ENCODE assay signal across 8 mouse cellular contexts in the genomic region with DNA sequence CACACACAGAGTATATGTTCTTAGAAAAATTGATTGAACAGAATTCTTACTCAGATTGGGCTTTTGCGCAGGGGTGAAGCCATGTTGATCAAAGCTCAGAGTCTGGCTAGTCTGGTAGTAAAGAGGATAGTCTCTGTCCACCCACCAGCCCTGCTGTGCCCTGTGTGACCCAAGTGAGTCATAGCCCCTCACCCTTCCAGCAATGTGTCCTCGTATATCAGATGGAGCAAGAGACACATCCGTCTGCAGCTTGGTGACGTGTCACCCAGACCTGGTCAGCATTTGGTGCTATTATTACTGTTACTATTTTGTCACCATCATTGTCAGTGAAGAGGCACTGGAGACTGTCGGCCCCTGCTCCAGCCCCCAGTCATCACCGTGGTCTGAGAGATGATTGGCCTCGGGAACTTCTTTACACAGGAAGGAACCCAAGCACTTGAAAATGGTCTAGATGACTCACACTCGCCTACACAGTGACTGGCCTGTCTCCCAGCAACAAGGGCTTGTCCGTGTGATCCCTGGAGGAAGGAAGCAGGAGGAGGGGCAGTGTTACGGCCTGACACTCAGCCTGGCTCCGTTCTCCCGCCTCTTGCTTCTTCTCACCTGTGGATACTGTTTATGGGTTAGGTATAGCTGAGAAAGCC. TPM values are rescaled to one million over a fixed set of nuclear protein-coding genes. Genes with fewer than 3 reads are reported as not detected.
A peak's percentile ranks its signal among the peaks of the same experiment; 100 is the strongest.
DNase-seq lines count a peak whose midpoint lies in the region; ATAC-seq lines count a peak whose summit lies in the region.

No protein-coding gene starts in this region.

- H3K4me2 ChIP-seq in intestine, embryonic 14.5 days (ENCODE audit: low read length): no peak overlapping the region
- no peak overlapping the region for H3K4me2 ChIP-seq in lung, embryonic 16.5 days (ENCODE audit: low read depth, low read length)

- peak overlapping the region; percentile 20; the same call in 1 of the 2 replicates for H3K27ac ChIP-seq in brown adipose tissue, adult 24 weeks (replicated peaks; ENCODE audit: low read depth, low read length)
- H3K27ac ChIP-seq in intestine, embryonic 14.5 days (ENCODE audit: low read depth): no peak overlapping the region
- H3K27ac ChIP-seq in lung, embryonic 16.5 days (ENCODE audit: low read length): peak overlapping the region; percentile 48; the same call in 1 of the 2 replicates
- no peak overlapping the region for H3K27ac ChIP-seq in forebrain, embryonic 10.5 days
- H3K27ac ChIP-seq in hindbrain, embryonic 10.5 days: no peak overlapping the region

- no peaks in the 10 kb centered on the region for H3K27me3 ChIP-seq in intestine, embryonic 14.5 days (replicated peaks; ENCODE audit: control insufficient read depth, insufficient read depth, low read length)
- no peaks in the 10 kb centered on the region for H3K27me3 ChIP-seq in lung, embryonic 16.5 days (ENCODE audit: control insufficient read depth, insufficient read depth, low read depth, low read length)
- no peaks in the 10 kb centered on the region for H3K27me3 ChIP-seq in forebrain, embryonic 10.5 days (ENCODE audit: poor library complexity, severe bottlenecking)
- no peaks in the 10 kb centered on the region for H3K27me3 ChIP-seq in hindbrain, embryonic 10.5 days (ENCODE audit: insufficient read depth, poor library complexity, severe bottlenecking)

- DNase-seq in MN1 (ENCODE audit: low spot score): peak; percentile 91
- DNase-seq in intestine, embryonic 14.5 days (ENCODE audit: low spot score): no peak
- DNase-seq in forebrain, embryonic 10.5 days (ENCODE audit: extremely low spot score, low spot score): no peak
- no peak for DNase-seq in hindbrain, embryonic 10.5 days (ENCODE audit: low spot score)
- DNase-seq in frontal cortex, postnatal 14 days (ENCODE audit: low spot score in 2 of 2): no peak
- DNase-seq in T-cell, adult 2 months (ENCODE audit: low spot score): no peak

- H3K4me1 ChIP-seq in brown adipose tissue, adult 24 weeks (ENCODE audit: control insufficient read depth, insufficient read depth, insufficient read length, low read length): peaks cover 3% of the 10 kb centered on the region
- no peaks in the 10 kb centered on the region for H3K4me1 ChIP-seq in intestine, embryonic 14.5 days (replicated peaks; ENCODE audit: control insufficient read depth, insufficient read depth, low read length)
- H3K4me1 ChIP-seq in lung, embryonic 16.5 days (replicated peaks; ENCODE audit: control insufficient read depth, insufficient read depth, low read length): peaks cover 16% of the 10 kb centered on the region
- H3K4me1 ChIP-seq in forebrain, embryonic 10.5 days: no peaks in the 10 kb centered on the region
- H3K4me1 ChIP-seq in hindbrain, embryonic 10.5 days (replicated peaks): peaks cover 4% of the 10 kb centered on the region; the same call in 1 of the 2 replicates

- H3K36me3 ChIP-seq in intestine, embryonic 14.5 days (ENCODE audit: control insufficient read depth, insufficient read depth, low read length): peaks cover 42% of the 10 kb centered on the region
- H3K36me3 ChIP-seq in lung, embryonic 16.5 days (ENCODE audit: control insufficient read depth, insufficient read depth, low read length): peaks cover 7% of the 10 kb centered on the region; the same call in 1 of the 2 replicates
- H3K36me3 ChIP-seq in forebrain, embryonic 10.5 days (replicated peaks): peaks cover 86% of the 10 kb centered on the region
- peaks cover 82% of the 10 kb centered on the region for H3K36me3 ChIP-seq in hindbrain, embryonic 10.5 days

- peak; percentile 37 for ATAC-seq in intestine, embryonic 14.5 days (replicated peaks; ENCODE audit: low FRiP score, low TSS enrichment, low read depth)
- peak; percentile 82 for ATAC-seq in lung, embryonic 16.5 days (ENCODE audit: low read depth)

- H3K9me3 ChIP-seq in intestine, embryonic 14.5 days (ENCODE audit: control insufficient read depth, low read length): no peaks in the 10 kb centered on the region
- no peaks in the 10 kb centered on the region for H3K9me3 ChIP-seq in lung, embryonic 16.5 days (ENCODE audit: control insufficient read depth, low read length)
- no peaks in the 10 kb centered on the region for H3K9me3 ChIP-seq in forebrain, embryonic 10.5 days
- no peaks in the 10 kb centered on the region for H3K9me3 ChIP-seq in hindbrain, embryonic 10.5 days

- H3K9ac ChIP-seq in intestine, embryonic 14.5 days (ENCODE audit: low read length): no peak overlapping the region
- no peak overlapping the region for H3K9ac ChIP-seq in lung, embryonic 16.5 days (ENCODE audit: low read length)

- 62% methylated on average over 12 of the region's 12 CpGs for WGBS in intestine, embryonic 14.5 days
- 42% methylated on average over 12 of the region's 12 CpGs for WGBS in lung, embryonic 16.5 days
- WGBS in forebrain, embryonic 10.5 days: 84% methylated on average over 12 of the region's 12 CpGs
- 86% methylated on average over 12 of the region's 12 CpGs for WGBS in hindbrain, embryonic 10.5 days

- no peak overlapping the region for H3K4me3 ChIP-seq in brown adipose tissue, adult 24 weeks (ENCODE audit: insufficient read depth, low read depth, low read length)
- no peak overlapping the region for H3K4me3 ChIP-seq in intestine, embryonic 14.5 days (ENCODE audit: low read depth, low read length)
- no peak overlapping the region for H3K4me3 ChIP-seq in lung, embryonic 16.5 days (ENCODE audit: low read length)
- no peak overlapping the region for H3K4me3 ChIP-seq in forebrain, embryonic 10.5 days
- no peak overlapping the region for H3K4me3 ChIP-seq in hindbrain, embryonic 10.5 days

RNA-seq across cellular contexts. Expression of a gene that starts 41.5 kb away (rescaled TPM):
- polyA plus RNA-seq in brown adipose tissue, adult 24 weeks (2012; ENCODE audit: insufficient read depth, insufficient read length, missing spikeins): 12.3 and 15.1 TPM in 2 replicates
- 24.8 and 25.4 TPM in 2 replicates for polyA plus RNA-seq in intestine, embryonic 14.5 days (2014; fragmentation: Nextera tagmentation; extraction: Ambion mirVana)
- polyA plus RNA-seq in lung, embryonic 16.5 days (2015; fragmentation: Nextera tagmentation; extraction: Ambion mirVana): 48.2 and 49.0 TPM in 2 replicates
- 34.2 and 36.5 TPM in 2 replicates for polyA plus RNA-seq in forebrain, embryonic 10.5 days (2016; fragmentation: Nextera tagmentation; extraction: Ambion mirVana)
- 38.5 and 38.8 TPM in 2 replicates for polyA plus RNA-seq in hindbrain, embryonic 10.5 days (2016; fragmentation: Nextera tagmentation; extraction: Ambion mirVana)

Comparison
In these comparisons a context has a peak if more than half of its experiments do, and no peak if none do; other contexts are left out.
1. H3K27ac ChIP-seq: peak in brown adipose tissue, adult 24 weeks (single experiment) and lung, embryonic 16.5 days (single experiment); none in intestine, embryonic 14.5 days (single experiment), forebrain, embryonic 10.5 days (single experiment) and hindbrain, embryonic 10.5 days (single experiment).